Mouse (Mus musculus): ENCODE data around the gene Pacsin2.

DNA sequence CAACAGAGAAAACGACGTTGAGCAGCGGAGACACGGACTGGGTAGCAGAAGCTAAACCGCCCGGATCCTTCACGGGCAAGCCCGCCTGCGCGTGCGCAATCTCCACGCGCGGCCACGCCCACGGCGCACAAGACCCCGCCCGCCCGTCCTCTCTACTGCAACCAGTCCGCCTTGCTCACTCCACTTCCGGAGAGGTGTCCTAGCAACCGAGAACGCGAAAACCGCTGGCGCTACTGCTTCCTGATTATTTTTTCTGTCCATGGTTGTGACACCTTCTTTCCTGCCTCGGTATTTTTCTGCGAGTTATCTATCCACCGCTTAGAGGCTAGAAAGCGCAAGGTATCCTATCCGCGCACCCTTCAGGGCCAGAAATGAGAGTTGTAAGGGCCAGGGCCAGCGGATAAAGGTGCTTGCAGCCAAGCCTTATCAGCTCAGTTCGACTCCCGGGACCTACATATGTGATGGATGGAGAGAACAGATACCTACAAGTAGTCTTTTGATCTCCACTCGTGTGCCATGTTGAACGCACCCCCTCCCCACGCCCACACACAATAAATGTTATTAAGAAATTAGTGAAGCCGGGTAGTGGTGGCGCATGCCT lies 46.5 kb upstream of the Pacsin2 start, which contains the start of gene Ttll1:
- TF ChIP-seq POLR2A (IDR thresholded peaks at IDR 0.05; ENCODE audit: low read depth, low read length) (peak; percentile 93; the same call in 1 of the 2 replicates), CTCF (IDR thresholded peaks at IDR 0.05; ENCODE audit: borderline replicate concordance, insufficient read depth, low read length) (no peak)

Measured in embryonic fibroblast, embryonic 13.5 days (primary cell).